Mouse (Mus musculus): ENCODE data around the gene Bace1. TPM values are rescaled to one million over a fixed set of nuclear protein-coding genes. Genes with fewer than 3 reads are reported as not detected.
A peak's percentile ranks its signal among the peaks of the same experiment; 100 is the strongest.

Bace1 gene
- total RNA-seq, 2 experiments from 2014 or later, result 28.8 to 30.4 TPM

- DNase-seq, result no peak
Observed at GRCm38 (mm10) chr9:45905196-45905595, 66.8 kb downstream of the Bace1 start.

DNA sequence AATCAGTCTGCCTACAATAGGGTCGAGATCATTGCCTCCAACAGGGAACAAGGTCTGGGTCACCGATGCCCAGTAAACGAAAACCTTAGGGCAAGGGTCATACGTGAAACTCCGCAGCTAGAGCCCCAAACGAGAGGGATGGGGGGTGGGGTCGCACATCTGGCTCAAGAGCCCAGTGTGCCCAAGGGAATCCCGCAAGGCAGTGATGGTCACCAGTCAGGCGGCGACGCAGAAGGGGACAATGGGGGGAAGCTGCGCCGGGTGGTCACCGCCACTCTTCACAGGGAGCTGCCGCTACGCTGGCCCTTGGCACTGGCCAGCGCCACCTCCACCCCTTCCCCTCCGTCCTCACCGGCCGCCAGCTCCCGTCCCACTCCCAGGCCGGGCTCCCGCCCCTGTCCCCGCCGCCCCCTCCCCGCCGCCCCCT is 67.4 kb downstream of the Bace1 start:
- DNase-seq, result peak; percentile 56

GRCm38 (mm10) chr9:45906355-45907077 is 68.1 kb downstream of the Bace1 start, which contains the start of the genes Pcsk7 and Rnf214:
Pcsk7 (plus strand) TSS chr9:45906497.
Rnf214 (minus strand) TSS chr9:45906911.
- peak; percentile 96 for DNase-seq

- DNase-seq, result no peak
Observed at GRCm38 (mm10) chr9:45907078-45907428, 68.7 kb downstream of the Bace1 start.

DNA sequence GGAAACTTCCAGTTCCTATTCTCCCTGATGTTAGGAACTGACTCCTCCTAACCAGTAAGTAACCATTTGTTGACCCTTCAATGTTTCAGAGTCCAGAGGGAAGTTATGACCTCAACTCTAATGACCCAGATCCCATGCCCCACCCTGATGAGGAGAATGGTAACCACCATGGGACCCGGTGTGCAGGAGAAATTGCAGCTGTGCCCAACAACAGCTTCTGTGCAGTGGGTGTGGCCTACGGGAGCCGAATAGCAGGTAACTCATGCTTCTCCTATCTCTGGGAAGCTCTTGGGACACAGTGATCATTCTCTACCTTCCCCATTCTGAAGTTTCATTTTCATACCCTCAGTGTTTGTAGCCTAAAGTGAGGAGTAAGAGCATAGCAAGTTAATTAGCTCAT is 72.6 kb downstream of the Bace1 start:
- DNase-seq, result no peak

GRCm38 (mm10) chr9:45911673-45912072 is 73.3 kb downstream of the Bace1 start:
- DNase-seq, result peak; percentile 83

Other genes starting within 250 kb of the Bace1 start
- gene Cep164, start 9.9 kb upstream of the Bace1 start, total RNA-seq (2021), result 10 to 100 TPM; 10.2 to 16.1 TPM
- gene Pcsk7, start 67.9 kb downstream of the Bace1 start, total RNA-seq (2021), result 10 to 100 TPM; 23.4 to 29.6 TPM
- 10 to 100 TPM; 37.4 to 42.3 TPM for gene Rnf214, start 68.3 kb downstream of the Bace1 start, total RNA-seq (2021)
- 10 to 100 TPM; 53.1 to 84.6 TPM for gene Tagln, start 97.5 kb downstream of the Bace1 start, total RNA-seq (2021)
- 100 to 1,000 TPM; 160 to 179 TPM for gene Sidt2, start 116.7 kb downstream of the Bace1 start, total RNA-seq (2021)
- 100 to 1,000 TPM; 118 to 119 TPM for gene Pafah1b2, start 174.1 kb downstream of the Bace1 start, total RNA-seq (2021)
- 10 to 100 TPM; 50.2 to 55.1 TPM for gene Sik3, start 174.2 kb downstream of the Bace1 start, total RNA-seq (2021)